Mouse (Mus musculus) myocyte (in vitro differentiated cells): ENCODE measurements at regions not wholly inside any gene's neighbourhood (a gene's known extent, or its start where the extent isn't known, plus 50 kb on each side); places are given as distances from the start of the nearest gene placed in this dataset.

Experiments
- H3K27me3 ChIP-seq: one replicate; pipeline ENCODE4 v1.6.1; 2011; ENCODE audit not compliant: control insufficient read depth, insufficient read depth, insufficient read length
- H3K36me3 ChIP-seq: one replicate; pipeline ENCODE4 v1.6.1; 2011; ENCODE audit not compliant: control insufficient read depth, insufficient read depth
- H3K4me2 ChIP-seq: one replicate; pipeline ENCODE4 v1.6.1; 2011; ENCODE audit warnings: low read depth, control low read depth
- H3K4me3 ChIP-seq: one replicate; pipeline ENCODE4 v1.5.1; 2011; ENCODE audit warnings: mild to moderate bottlenecking, control low read depth, moderate library complexity
- H3K79me2 ChIP-seq: one replicate; pipeline ENCODE4 v1.6.1; 2011; ENCODE audit not compliant: control insufficient read depth, insufficient read depth
- H3ac ChIP-seq: one replicate; pipeline ENCODE4 v1.6.1; 2011; ENCODE audit not compliant: control insufficient read depth, insufficient read length
- CEBPB ChIP-seq: IDR thresholded peaks from 2 replicates; pipeline ENCODE4 v1.6.1; 2011; ENCODE audit warnings: mild to moderate bottlenecking, moderate library complexity; ENCODE audit not compliant: poor library complexity, insufficient read depth, severe bottlenecking
- E2F4 ChIP-seq: IDR thresholded peaks from one replicate; pipeline ENCODE4 v1.6.1; 2011; ENCODE audit warnings: mild to moderate bottlenecking, control low read depth, moderate library complexity; ENCODE audit not compliant: insufficient read depth
- MAX ChIP-seq: IDR thresholded peaks from one replicate; pipeline ENCODE4 v1.6.1; 2011; ENCODE audit warnings: low read depth, mild to moderate bottlenecking, control low read depth
- MYOD1 ChIP-seq, 3 experiments: IDR thresholded peaks; one replicate each; pipeline ENCODE4 v1.6.1; 2011; ENCODE audit warnings: control low read depth in 2 of 3, low read depth in 2 of 3, mild to moderate bottlenecking in 2 of 3, moderate library complexity in 1 of 3; ENCODE audit not compliant: insufficient read length in 2 of 3, control insufficient read depth in 1 of 3
- MYOG ChIP-seq, 3 experiments: IDR thresholded peaks; one replicate each; pipeline ENCODE4 v1.6.1; 2011; ENCODE audit warnings: control low read depth in 2 of 3, low read depth in 2 of 3, mild to moderate bottlenecking in 2 of 3; ENCODE audit not compliant: insufficient read length in 2 of 3, control insufficient read depth in 1 of 3, insufficient read depth in 1 of 3
- POLR2A ChIP-seq: IDR thresholded peaks from one replicate; pipeline ENCODE4 v1.6.1; 2011; ENCODE audit warnings: low read depth, mild to moderate bottlenecking, control low read depth, moderate library complexity; ENCODE audit not compliant: insufficient read length
- POLR2AphosphoS2 ChIP-seq: IDR thresholded peaks from one replicate; pipeline ENCODE4 v1.6.1; 2011; ENCODE audit warnings: low read depth, control low read depth; ENCODE audit not compliant: insufficient read length
- REST ChIP-seq: IDR thresholded peaks from one replicate; pipeline ENCODE4 v1.6.1; 2011; ENCODE audit warnings: mild to moderate bottlenecking, control low read depth, moderate library complexity; ENCODE audit not compliant: insufficient read depth, insufficient read length
- SRF ChIP-seq: IDR thresholded peaks from one replicate; pipeline ENCODE4 v1.6.1; 2011; ENCODE audit warnings: low read depth; ENCODE audit not compliant: control insufficient read depth, insufficient read length
- TCF12 ChIP-seq: IDR thresholded peaks from one replicate; pipeline ENCODE4 v1.6.1; 2011; ENCODE audit warnings: mild to moderate bottlenecking, control low read depth; ENCODE audit not compliant: poor library complexity, insufficient read depth, severe bottlenecking
- TCF3 ChIP-seq: IDR thresholded peaks from one replicate; pipeline ENCODE4 v1.6.1; 2011; ENCODE audit warnings: low read depth, control low read depth; ENCODE audit not compliant: insufficient read length
- USF1 ChIP-seq: IDR thresholded peaks from one replicate; pipeline ENCODE4 v1.6.1; 2011; ENCODE audit warnings: low read depth, mild to moderate bottlenecking, control low read depth, moderate library complexity

- Histone ChIP-seq H3K4me3 (no peak overlapping the region), H3ac (no peak overlapping the region), H3K27me3 (no peaks in the 10 kb centered on the region), H3K79me2 (no peaks in the 10 kb centered on the region), H3K4me2 (no peak overlapping the region), H3K36me3 (no peaks in the 10 kb centered on the region)
- TF ChIP-seq POLR2AphosphoS2 (no peak), TCF3 (no peak), MAX (no peak), SRF (no peak), MYOG (IDR thresholded peaks at IDR 0.05; ENCODE audit: control insufficient read depth in 1 of 3, insufficient read depth in 1 of 3, insufficient read length in 2 of 3, low read depth in 2 of 3) (no peak), USF1 (no peak)
Measured at GRCm38 (mm10) chr13:97492958-97493735, 252.2 kb downstream of the Enc1 start.

GRCm38 (mm10) chr13:97491865-97492847 lies 251.3 kb downstream of the Enc1 start:
- no peaks in the 10 kb centered on the region for H3K36me3 ChIP-seq
- no peaks in the 10 kb centered on the region for H3K79me2 ChIP-seq
- no peaks in the 10 kb centered on the region for H3K27me3 ChIP-seq
- no peak overlapping the region for H3K4me3 ChIP-seq
- no peak overlapping the region for H3K4me2 ChIP-seq
- H3ac ChIP-seq = no peak overlapping the region
- TF ChIP-seq POLR2AphosphoS2 (no peak), USF1 (no peak), MYOD1 (IDR thresholded peaks at IDR 0.05; ENCODE audit: control insufficient read depth in 1 of 3, insufficient read length in 2 of 3, low read depth in 2 of 3) (no peak), TCF3 (no peak), CEBPB (no peak), MYOG (IDR thresholded peaks at IDR 0.05; ENCODE audit: control insufficient read depth in 1 of 3, insufficient read depth in 1 of 3, insufficient read length in 2 of 3, low read depth in 2 of 3) (no peak), MAX (no peak), E2F4 (no peak), REST (no peak), TCF12 (no peak), POLR2A (no peak), SRF (no peak)

- no peak overlapping the region for H3ac ChIP-seq
- no peak for TF ChIP-seq POLR2A
- TF ChIP-seq MAX = no peak
- TF ChIP-seq E2F4 = no peak
- TF ChIP-seq CEBPB = no peak
- TF ChIP-seq SRF = no peak
- TF ChIP-seq TCF3 = no peak
- no peak for TF ChIP-seq REST
- no peak for TF ChIP-seq MYOD1 (IDR thresholded peaks at IDR 0.05; ENCODE audit: control insufficient read depth in 1 of 3, insufficient read length in 2 of 3, low read depth in 2 of 3)
- TF ChIP-seq MYOG (IDR thresholded peaks at IDR 0.05; ENCODE audit: control insufficient read depth in 1 of 3, insufficient read depth in 1 of 3, insufficient read length in 2 of 3, low read depth in 2 of 3) = no peak
- TF ChIP-seq POLR2AphosphoS2 = no peak
- TF ChIP-seq USF1 = no peak
- TF ChIP-seq TCF12 = no peak
- no peaks in the 10 kb centered on the region for H3K36me3 ChIP-seq
- H3K4me3 ChIP-seq = no peak overlapping the region
- H3K79me2 ChIP-seq = no peaks in the 10 kb centered on the region
- no peaks in the 10 kb centered on the region for H3K27me3 ChIP-seq
- H3K4me2 ChIP-seq = no peak overlapping the region
Measured at GRCm38 (mm10) chr13:97490131-97490530, 249.2 kb downstream of the Enc1 start.

- no peaks in the 10 kb centered on the region for H3K36me3 ChIP-seq
- TF ChIP-seq USF1 (no peak), REST (no peak), E2F4 (no peak), CEBPB (no peak), TCF12 (no peak), MYOG (IDR thresholded peaks at IDR 0.05; ENCODE audit: control insufficient read depth in 1 of 3, insufficient read depth in 1 of 3, insufficient read length in 2 of 3, low read depth in 2 of 3) (no peak)
- H3K4me2 ChIP-seq = no peak overlapping the region
- H3K27me3 ChIP-seq = no peaks in the 10 kb centered on the region
- no peak overlapping the region for H3ac ChIP-seq
- H3K4me3 ChIP-seq = no peak overlapping the region
- H3K79me2 ChIP-seq = no peaks in the 10 kb centered on the region
Measured at GRCm38 (mm10) chr13:97489721-97490120, 248.8 kb downstream of the Enc1 start.
